Mouse (Mus musculus): ENCODE results near the gene Pde4c. TPM values are rescaled to one million over a fixed set of nuclear protein-coding genes. Genes with fewer than 3 reads are reported as not detected.
A peak's percentile ranks its signal among the peaks of the same experiment; 100 is the strongest.

Gene Pde4c
- total and polyA plus RNA-seq, 3 experiments, result 2.3 to 6.5 (median 4.7) TPM

DNA sequence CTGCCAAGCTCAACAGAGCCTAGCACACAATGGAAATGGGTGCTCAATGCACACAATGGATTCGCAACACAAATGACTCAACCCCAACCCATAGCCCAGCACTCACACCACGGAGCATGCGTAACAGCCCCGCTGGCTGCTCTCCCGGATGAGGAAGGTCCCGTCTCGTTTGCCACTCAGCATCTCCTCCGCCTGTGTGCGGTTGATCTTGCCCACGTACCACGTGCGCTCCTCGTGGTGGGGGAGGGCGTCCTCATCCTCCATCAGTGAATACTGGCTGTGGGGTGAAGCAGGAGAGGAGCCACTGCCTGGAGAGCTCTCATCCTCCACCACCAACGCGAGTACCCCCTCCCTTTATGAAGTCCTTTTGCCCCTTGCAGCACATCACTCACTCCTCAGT lies 45.4 kb downstream of the Pde4c start:
- Histone ChIP-seq H3K36me3 (replicated peaks in 1 of 2; ENCODE audit: control insufficient read depth in 1 of 2, insufficient read depth in 1 of 2, low read length in 1 of 2) (peaks cover 39 to 59% of the 10 kb centered on the region in 2 experiments), H3K79me2 (replicated peaks; ENCODE audit: control insufficient read depth, extremely low read depth, insufficient read depth, poor library complexity, severe bottlenecking) (no peaks in the 10 kb centered on the region), H3K27ac (ENCODE audit: insufficient read depth, low read depth) (peak overlapping the region; percentile 80), H3K9ac (ENCODE audit: insufficient read depth, low read depth) (no peak overlapping the region), H3K4me2 (ENCODE audit: insufficient read depth, low read depth, poor library complexity, severe bottlenecking) (peak overlapping the region; percentile 24; the same call in 1 of the 2 replicates), H3K9me3 (replicated peaks; ENCODE audit: low read length) (no peaks in the 10 kb centered on the region), H3K27me3 (replicated peaks) (no peaks in the 10 kb centered on the region), H3K4me1 (ENCODE audit: control insufficient read depth in 1 of 2, insufficient read depth in 2 of 2) (peaks cover 48 to 77% of the 10 kb centered on the region in 2 experiments), H3K4me3 (replicated peaks in 1 of 3; ENCODE audit: low read depth in 2 of 3, low read length in 2 of 3, poor library complexity in 1 of 3) (peak overlapping the region in 2 of 3 experiments; percentile 41 to 48)
- dilution Hi-C loops (cut with MboI; ENCODE audit: extremely low pct_ligation_motif_present, extremely low pct_unique_long_range_greater_than_20kb, low sequenced_read_pairs) (no loop called here), in situ Hi-C loops (cut with MboI; ENCODE audit: low pct_ligation_motif_present, low pct_unique_long_range_greater_than_20kb, low sequenced_read_pairs) (loop anchor here (5.0 kb wide), 1 partner anchor 33 kb away; no protein-coding TSS in a partner anchor)
- no peak for TF ChIP-seq ZKSCAN1 (IDR thresholded peaks at IDR 0.05; ENCODE audit: borderline replicate concordance, low read depth, low read length)
- TF ChIP-seq USF1 (IDR thresholded peaks at IDR 0.05; ENCODE audit: low read depth, low read length), result peak; percentile 33; the same call in 1 of the 2 replicates
- TF ChIP-seq ZMIZ1 (IDR thresholded peaks at IDR 0.05; ENCODE audit: low read depth, low read length), result peak; percentile 30; the same call in 1 of the 2 replicates
- peak; percentile 32; the same call in 1 of the 2 replicates for TF ChIP-seq ELF1 (IDR thresholded peaks at IDR 0.05; ENCODE audit: low read depth, low read length)
- peak; percentile 86 for TF ChIP-seq NRF1 (IDR thresholded peaks at IDR 0.05; ENCODE audit: low read depth, low read length)
- no peak for TF ChIP-seq JUN (IDR thresholded peaks at IDR 0.05; ENCODE audit: insufficient read depth, low read depth, low read length)
- peak; percentile 65 for TF ChIP-seq BHLHE40 (IDR thresholded peaks at IDR 0.05; ENCODE audit: low read depth, low read length)
- TF ChIP-seq USF2 (conservative IDR thresholded peaks at IDR 0.05; ENCODE audit: low read depth, low read length), result no peak
- peak; percentile 86 for DNase-seq (ENCODE audit: extremely low read depth)

DNA sequence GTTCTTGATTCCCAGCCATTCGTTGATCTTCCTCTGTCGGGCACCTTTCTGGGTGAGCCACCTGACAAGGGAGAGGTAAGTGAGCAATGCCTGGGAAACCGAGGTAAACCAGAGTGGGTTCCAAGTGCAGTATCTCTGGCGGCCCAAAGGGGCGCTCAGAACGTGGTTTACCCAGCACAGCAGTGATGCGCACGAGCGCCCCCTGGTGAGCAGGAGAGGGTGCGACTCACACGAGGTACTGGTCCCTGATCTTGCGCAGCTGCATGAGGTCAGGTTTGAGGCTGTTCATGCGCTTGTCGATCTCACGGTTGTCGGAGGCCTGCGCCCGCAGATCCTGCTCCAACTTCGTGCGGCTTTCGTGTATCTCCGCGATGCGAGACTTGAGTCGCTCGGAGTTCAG lies 45.8 kb downstream of the Pde4c start:
- Histone ChIP-seq H3K27ac (ENCODE audit: insufficient read depth, low read depth) (peak overlapping the region; percentile 80), H3K9ac (ENCODE audit: insufficient read depth, low read depth) (no peak overlapping the region), H3K4me2 (ENCODE audit: insufficient read depth, low read depth, poor library complexity, severe bottlenecking) (no peak overlapping the region; the same call in 1 of the 2 replicates), H3K36me3 (replicated peaks in 1 of 2; ENCODE audit: control insufficient read depth in 1 of 2, insufficient read depth in 1 of 2, low read length in 1 of 2) (peaks cover 37 to 59% of the 10 kb centered on the region in 2 experiments), H3K79me2 (replicated peaks; ENCODE audit: control insufficient read depth, extremely low read depth, insufficient read depth, poor library complexity, severe bottlenecking) (no peaks in the 10 kb centered on the region), H3K9me3 (replicated peaks; ENCODE audit: low read length) (no peaks in the 10 kb centered on the region), H3K4me3 (replicated peaks in 1 of 3; ENCODE audit: low read depth in 2 of 3, low read length in 2 of 3, poor library complexity in 1 of 3) (peak overlapping the region in 2 of 3 experiments; percentile 41 to 48), H3K4me1 (ENCODE audit: control insufficient read depth in 1 of 2, insufficient read depth in 2 of 2) (peaks cover 52 to 77% of the 10 kb centered on the region in 2 experiments), H3K27me3 (replicated peaks) (no peaks in the 10 kb centered on the region)
- in situ Hi-C loops (cut with MboI; ENCODE audit: low pct_ligation_motif_present, low pct_unique_long_range_greater_than_20kb, low sequenced_read_pairs) (loop anchor here (5.0 kb wide), 1 partner anchor 33 kb away; no protein-coding TSS in a partner anchor), dilution Hi-C loops (cut with MboI; ENCODE audit: extremely low pct_ligation_motif_present, extremely low pct_unique_long_range_greater_than_20kb, low sequenced_read_pairs) (no loop called here)
- peak; percentile 98 for DNase-seq (ENCODE audit: extremely low read depth)
- TF ChIP-seq CHD2 (IDR thresholded peaks at IDR 0.05; ENCODE audit: low read length), result no peak
- peak; percentile 95 to 100 for TF ChIP-seq CTCF (conservative IDR thresholded peaks at IDR 0.05 in 1 of 2, IDR thresholded peaks at IDR 0.05 in 1 of 2; ENCODE audit: low read depth in 2 of 2, low read length in 2 of 2)
- TF ChIP-seq NELFE (IDR thresholded peaks at IDR 0.05; ENCODE audit: low read depth, low read length), result peak; percentile 87; the same call in 1 of the 2 replicates
- no peak for TF ChIP-seq BHLHE40 (IDR thresholded peaks at IDR 0.05; ENCODE audit: low read depth, low read length)
- no peak for TF ChIP-seq JUN (IDR thresholded peaks at IDR 0.05; ENCODE audit: insufficient read depth, low read depth, low read length)
- peak; percentile 82 for TF ChIP-seq NRF1 (IDR thresholded peaks at IDR 0.05; ENCODE audit: low read depth, low read length)
- TF ChIP-seq ELF1 (IDR thresholded peaks at IDR 0.05; ENCODE audit: low read depth, low read length), result peak; percentile 52; the same call in 1 of the 2 replicates
- no peak for TF ChIP-seq ZMIZ1 (IDR thresholded peaks at IDR 0.05; ENCODE audit: low read depth, low read length)
- 0 out of 2 replicates have a peak, but pooled peaks have one; percentile 29 for TF ChIP-seq RCOR1 (conservative IDR thresholded peaks at IDR 0.05; ENCODE audit: low read depth, low read length)
- TF ChIP-seq MAZ (IDR thresholded peaks at IDR 0.05; ENCODE audit: low read depth, low read length), result 0 out of 2 replicates have a peak, but pooled peaks have one; percentile 16
- peak; percentile 45; the same call in 1 of the 2 replicates for TF ChIP-seq HCFC1 (IDR thresholded peaks at IDR 0.05; ENCODE audit: low read depth, low read length)
- peak; percentile 72 for TF ChIP-seq IRF4 (IDR thresholded peaks at IDR 0.05; ENCODE audit: low read depth, low read length)
- TF ChIP-seq RAD21 (IDR thresholded peaks at IDR 0.05; ENCODE audit: low read depth, low read length), result peak; percentile 67
- TF ChIP-seq MEF2A (IDR thresholded peaks at IDR 0.05; ENCODE audit: borderline replicate concordance, low read depth, low read length), result peak; percentile 52; the same call in 1 of the 2 replicates
- TF ChIP-seq USF1 (IDR thresholded peaks at IDR 0.05; ENCODE audit: low read depth, low read length), result no peak
- TF ChIP-seq TBP (conservative IDR thresholded peaks at IDR 0.05; ENCODE audit: low read depth, low read length), result no peak
- no peak for TF ChIP-seq E2F4 (IDR thresholded peaks at IDR 0.05; ENCODE audit: insufficient replicate concordance, low read depth, low read length)
- TF ChIP-seq MYC (IDR thresholded peaks at IDR 0.05; ENCODE audit: low read depth, low read length), result peak; percentile 98
- TF ChIP-seq MXI1 (IDR thresholded peaks at IDR 0.05; ENCODE audit: low read depth, low read length), result peak; percentile 78; the same call in 1 of the 2 replicates
- peak; percentile 39; the same call in 1 of the 2 replicates for TF ChIP-seq ETS1 (conservative IDR thresholded peaks at IDR 0.05; ENCODE audit: low read depth, low read length)
- TF ChIP-seq KAT2A (IDR thresholded peaks at IDR 0.05; ENCODE audit: insufficient replicate concordance, low read length), result no peak
- TF ChIP-seq SMC3 (IDR thresholded peaks at IDR 0.05; ENCODE audit: low read depth, low read length), result peak; percentile 89
- TF ChIP-seq TCF12 (IDR thresholded peaks at IDR 0.05; ENCODE audit: low read depth, low read length), result peak; percentile 72
- no peak for TF ChIP-seq EP300 (IDR thresholded peaks at IDR 0.05; ENCODE audit: low read length)
- TF ChIP-seq ZNF384 (IDR thresholded peaks at IDR 0.05; ENCODE audit: low read depth, low read length), result 0 out of 2 replicates have a peak, but pooled peaks have one; percentile 21
- peak; percentile 94 for TF ChIP-seq MAX (IDR thresholded peaks at IDR 0.05; ENCODE audit: low read length)
- peak; percentile 50; the same call in 1 of the 2 replicates for TF ChIP-seq SIN3A (IDR thresholded peaks at IDR 0.05; ENCODE audit: low read length)
- no peak for TF ChIP-seq POLR2A (IDR thresholded peaks at IDR 0.05; ENCODE audit: low read depth, low read length)

Data from CH12.LX (cell line).